Mouse (Mus musculus): ENCODE data around the gene Fam129a.
A peak's percentile ranks its signal among the peaks of the same experiment; 100 is the strongest.

The Fam129a gene

GRCm38 (mm10) chr1:151570981-151571837 lies at the start of gene Fam129a:
Gene Fam129a (plus strand): TSS chr1:151571186.
- DNase-seq (ENCODE audit: low spot score in 2 of 2), result peak in 1 of 2 experiments; percentile 6

GRCm38 (mm10) chr1:151526701-151527100 lies 44.3 kb upstream of the Fam129a start:
- DNase-seq (ENCODE audit: low spot score in 2 of 2), result no peak

GRCm38 (mm10) chr1:151543796-151544477 lies 27.0 kb upstream of the Fam129a start:
- no peak for DNase-seq (ENCODE audit: low spot score in 2 of 2)

GRCm38 (mm10) chr1:151544581-151544980 lies 26.4 kb upstream of the Fam129a start:
- no peak for DNase-seq (ENCODE audit: low spot score in 2 of 2)

GRCm38 (mm10) chr1:151545571-151545970 lies 25.4 kb upstream of the Fam129a start:
- no peak for DNase-seq (ENCODE audit: low spot score in 2 of 2)

- DNase-seq (ENCODE audit: low spot score in 2 of 2), result no peak
Measured at GRCm38 (mm10) chr1:151548896-151549610, 21.9 kb upstream of the Fam129a start.

GRCm38 (mm10) chr1:151549794-151550193 lies 21.2 kb upstream of the Fam129a start:
- no peak for DNase-seq (ENCODE audit: low spot score in 2 of 2)

GRCm38 (mm10) chr1:151550587-151551479 lies 20.2 kb upstream of the Fam129a start:
- no peak for DNase-seq (ENCODE audit: low spot score in 2 of 2)

GRCm38 (mm10) chr1:151560536-151560935 lies 10.4 kb upstream of the Fam129a start:
- DNase-seq (ENCODE audit: low spot score in 2 of 2), result no peak

- no peak for DNase-seq (ENCODE audit: low spot score in 2 of 2)
Measured at GRCm38 (mm10) chr1:151563401-151563800, 7.6 kb upstream of the Fam129a start.

- DNase-seq (ENCODE audit: low spot score in 2 of 2), result no peak
Measured at GRCm38 (mm10) chr1:151563893-151564292, 7.1 kb upstream of the Fam129a start.

GRCm38 (mm10) chr1:151564377-151564776 lies 6.6 kb upstream of the Fam129a start:
- peak; percentile 62 to 79 for DNase-seq (ENCODE audit: low spot score in 2 of 2)

GRCm38 (mm10) chr1:151568682-151569081 lies 2.3 kb upstream of the Fam129a start:
- DNase-seq (ENCODE audit: low spot score in 2 of 2), result no peak

- DNase-seq (ENCODE audit: low spot score in 2 of 2), result no peak
Measured at GRCm38 (mm10) chr1:151571838-151572578, 1.0 kb downstream of the Fam129a start.

GRCm38 (mm10) chr1:151572601-151573320 lies 1.8 kb downstream of the Fam129a start:
- no peak for DNase-seq (ENCODE audit: low spot score in 2 of 2)

- no peak for DNase-seq (ENCODE audit: low spot score in 2 of 2)
Measured at GRCm38 (mm10) chr1:151580200-151580982, 9.4 kb downstream of the Fam129a start.

- no peak for DNase-seq (ENCODE audit: low spot score in 2 of 2)
Measured at GRCm38 (mm10) chr1:151581454-151581853, 10.5 kb downstream of the Fam129a start.

- no peak for DNase-seq (ENCODE audit: low spot score in 2 of 2)
Measured at GRCm38 (mm10) chr1:151581977-151582376, 11.0 kb downstream of the Fam129a start.
